Mouse (Mus musculus) lung, postnatal 0 days (tissue): ENCODE results near the gene Eif3k. TPM values are rescaled to one million over a fixed set of nuclear protein-coding genes. Genes with fewer than 3 reads are reported as not detected.

Experiments used
- ATAC-seq: fragments of 200-750 bp; cut with Nextera tagmentation; 2 replicates; pipeline ENCODE4 v1.8.0; 2017; ENCODE audit warnings: moderate library complexity
- DNase-seq: peaks from one replicate; pipeline ENCODE4 v3.0.0-alpha.2; 2016; ENCODE audit warnings: low spot score
- H3K27ac ChIP-seq: fragments of 300-500 bp; sonication (generic); 2 replicates; pipeline ENCODE4 v1.5.1; 2014; ENCODE audit warnings: antibody characterized with exemption, mild to moderate bottlenecking, low read length, mixed read lengths
- H3K27me3 ChIP-seq: fragments of 300-500 bp; sonication (generic); replicated peaks from 2 replicates; pipeline ENCODE4 v1.6.1; 2014; ENCODE audit warnings: low read length, mixed read lengths; ENCODE audit not compliant: insufficient read depth
- H3K36me3 ChIP-seq: fragments of 300-500 bp; sonication (generic); 2 replicates; pipeline ENCODE4 v1.6.1; 2014; ENCODE audit warnings: low read length, mixed read lengths; ENCODE audit not compliant: insufficient read depth
- H3K4me1 ChIP-seq: fragments of 300-500 bp; sonication (generic); 2 replicates; pipeline ENCODE4 v1.6.1; 2014; ENCODE audit warnings: antibody characterized with exemption, low read depth, low read length, mixed read lengths; ENCODE audit not compliant: insufficient read depth
- H3K4me2 ChIP-seq: fragments of 300-500 bp; sonication (generic); replicated peaks from 2 replicates; pipeline ENCODE4 v1.6.1; 2014; ENCODE audit warnings: low read depth, mild to moderate bottlenecking, low read length, moderate library complexity, mixed read lengths
- H3K4me3 ChIP-seq: fragments of 300-500 bp; sonication (generic); 2 replicates; pipeline ENCODE4 v1.5.1; 2014; ENCODE audit warnings: low read depth, low read length
- H3K9ac ChIP-seq: fragments of 300-500 bp; sonication (generic); replicated peaks from 2 replicates; pipeline ENCODE4 v1.6.1; 2014; ENCODE audit warnings: low read depth, mild to moderate bottlenecking
- H3K9me3 ChIP-seq: fragments of 300-500 bp; sonication (generic); 2 replicates; pipeline ENCODE4 v1.6.1; 2016; ENCODE audit warnings: low read length, mixed read lengths
- CTCF ChIP-seq: IDR thresholded peaks from 2 replicates; pipeline ENCODE4 v1.5.1; 2016; ENCODE audit warnings: antibody characterized with exemption, mild to moderate bottlenecking
- EP300 ChIP-seq: IDR thresholded peaks from 2 replicates; pipeline ENCODE4 v1.6.1; 2016; ENCODE audit warnings: antibody characterized with exemption, mild to moderate bottlenecking, control low read depth
- WGBS: fragments of 180-500 bp; shearing (Covaris S2); extraction: QIAGEN DNeasy Blood & Tissue Kit; methylation state at CpG from one replicate; pipeline ENCODE4 v1.1.7; 2014; 5-methylcytosine and 5-hydroxymethylcytosine counted together
- polyA plus RNA-seq: library from polyadenylated mRNA; unstranded; fragments of >200 nt; fragmentation: Nextera tagmentation; extraction: Ambion mirVana; gene quantifications from 2 replicates; pipeline ENCODE4 v1.2.1, GENCODE M21; 2015

The Eif3k gene
- polyA plus RNA-seq, 1 experiment from 2014 or later, result 294 TPM

GRCm38 (mm10) chr7:28923865-28924291 is 57.8 kb downstream of the Eif3k start:
- Histone ChIP-seq H3K9ac (no peak overlapping the region), H3K9me3 (no peaks in the 10 kb centered on the region), H3K4me3 (no peak overlapping the region), H3K27ac (peak overlapping the region; percentile 81), H3K4me1 (peaks cover 53% of the 10 kb centered on the region), H3K27me3 (no peaks in the 10 kb centered on the region), H3K4me2 (no peak overlapping the region), H3K36me3 (no peaks in the 10 kb centered on the region)
- TF ChIP-seq CTCF (no peak), EP300 (peak; percentile 84)
- DNase-seq (peak; percentile 74), ATAC-seq (peak; percentile 55)
- WGBS, result 29% methylated on average over 4 of the region's 4 CpGs

- Histone ChIP-seq H3K9ac (no peak overlapping the region), H3K9me3 (no peaks in the 10 kb centered on the region), H3K27ac (peak overlapping the region; percentile 2), H3K4me2 (no peak overlapping the region), H3K4me1 (peaks cover 64% of the 10 kb centered on the region), H3K36me3 (no peaks in the 10 kb centered on the region), H3K4me3 (no peak overlapping the region), H3K27me3 (no peaks in the 10 kb centered on the region)
- TF ChIP-seq CTCF (no peak), EP300 (no peak)
- no peak for DNase-seq
- no peak for ATAC-seq
- WGBS, result 51% methylated on average over 4 of the region's 4 CpGs
These were observed 59.1 kb downstream of the Eif3k start for GRCm38 (mm10) chr7:28922606-28923005.

- no peaks in the 10 kb centered on the region for H3K36me3 ChIP-seq
- no peaks in the 10 kb centered on the region for H3K27me3 ChIP-seq
- H3K27ac ChIP-seq, result peak overlapping the region; percentile 38
- no peak overlapping the region for H3K4me3 ChIP-seq
- no peak for ATAC-seq
- H3K9ac ChIP-seq, result no peak overlapping the region
- whole genome bisulfite sequencing, result 66% methylated on average over 8 of the region's 8 CpGs
- no peak for DNase-seq
- H3K9me3 ChIP-seq, result no peaks in the 10 kb centered on the region
- H3K4me2 ChIP-seq, result no peak overlapping the region
- TF ChIP-seq EP300 (no peak), CTCF (no peak)
- peaks cover 64% of the 10 kb centered on the region for H3K4me1 ChIP-seq
These were observed 59.8 kb downstream of the Eif3k start for GRCm38 (mm10) chr7:28921722-28922465.

Other genes with a start within 250 kb of the Eif3k start
- gene Mrps12, start 240.0 kb downstream of the Eif3k start, polyA plus RNA-seq, result 99.7 and 101 TPM in 2 replicates
- gene Sars2, start 239.9 kb downstream of the Eif3k start, polyA plus RNA-seq, result 6.0 and 7.0 TPM in 2 replicates
- not detected in 2 replicates for gene Ccer2, start 225.7 kb downstream of the Eif3k start, polyA plus RNA-seq
- gene Sirt2, start 215.1 kb downstream of the Eif3k start, polyA plus RNA-seq, result 55.4 and 57.1 TPM in 2 replicates
- gene Nfkbib, start 214.4 kb downstream of the Eif3k start, polyA plus RNA-seq, result 42.3 and 42.7 TPM in 2 replicates
- gene Rinl, start 192.9 kb downstream of the Eif3k start, polyA plus RNA-seq, result 10.2 and 12.9 TPM in 2 replicates
- 151 and 154 TPM in 2 replicates for gene Hnrnpl, start 173.3 kb downstream of the Eif3k start, polyA plus RNA-seq
- gene Ech1, start 156.6 kb downstream of the Eif3k start, polyA plus RNA-seq, result 287 and 308 TPM in 2 replicates
- gene Lgals4, start 148.0 kb downstream of the Eif3k start, polyA plus RNA-seq, result 14.9 and 15.6 TPM in 2 replicates
- 2.2 and 3.0 TPM in 2 replicates for gene Lgals7, start 118.0 kb downstream of the Eif3k start, polyA plus RNA-seq
- 0.27 and 0.33 TPM in 2 replicates for gene Capn12, start 100.4 kb downstream of the Eif3k start, polyA plus RNA-seq
- gene Actn4, start 19.5 kb downstream of the Eif3k start, polyA plus RNA-seq, result 202 and 218 TPM in 2 replicates
- 2.0 and 3.5 TPM in 2 replicates for gene Map4k1, start 186 bp upstream of the Eif3k start, polyA plus RNA-seq
- 0.01 and 0.05 TPM in 2 replicates for gene Ryr1, start 143.3 kb upstream of the Eif3k start, polyA plus RNA-seq
- gene Rasgrp4, start 153.0 kb upstream of the Eif3k start, polyA plus RNA-seq, result 1.3 and 2.4 TPM in 2 replicates
- gene Fam98c, start 174.4 kb upstream of the Eif3k start, polyA plus RNA-seq, result 35.7 and 40.2 TPM in 2 replicates
- 0.11 and 0.44 TPM in 2 replicates for gene Ggn, start 188.3 kb upstream of the Eif3k start, polyA plus RNA-seq
- 0.95 and 0.98 TPM in 2 replicates for gene Spred3, start 188.5 kb upstream of the Eif3k start, polyA plus RNA-seq
- gene Psmd8, start 198.8 kb upstream of the Eif3k start, polyA plus RNA-seq, result 234 and 250 TPM in 2 replicates
- 0.81 and 1.00 TPM in 2 replicates for gene Catsperg1, start 232.2 kb upstream of the Eif3k start, polyA plus RNA-seq